Comparison of ENCODE assay signal across 8 mouse cellular contexts in the genomic region with DNA sequence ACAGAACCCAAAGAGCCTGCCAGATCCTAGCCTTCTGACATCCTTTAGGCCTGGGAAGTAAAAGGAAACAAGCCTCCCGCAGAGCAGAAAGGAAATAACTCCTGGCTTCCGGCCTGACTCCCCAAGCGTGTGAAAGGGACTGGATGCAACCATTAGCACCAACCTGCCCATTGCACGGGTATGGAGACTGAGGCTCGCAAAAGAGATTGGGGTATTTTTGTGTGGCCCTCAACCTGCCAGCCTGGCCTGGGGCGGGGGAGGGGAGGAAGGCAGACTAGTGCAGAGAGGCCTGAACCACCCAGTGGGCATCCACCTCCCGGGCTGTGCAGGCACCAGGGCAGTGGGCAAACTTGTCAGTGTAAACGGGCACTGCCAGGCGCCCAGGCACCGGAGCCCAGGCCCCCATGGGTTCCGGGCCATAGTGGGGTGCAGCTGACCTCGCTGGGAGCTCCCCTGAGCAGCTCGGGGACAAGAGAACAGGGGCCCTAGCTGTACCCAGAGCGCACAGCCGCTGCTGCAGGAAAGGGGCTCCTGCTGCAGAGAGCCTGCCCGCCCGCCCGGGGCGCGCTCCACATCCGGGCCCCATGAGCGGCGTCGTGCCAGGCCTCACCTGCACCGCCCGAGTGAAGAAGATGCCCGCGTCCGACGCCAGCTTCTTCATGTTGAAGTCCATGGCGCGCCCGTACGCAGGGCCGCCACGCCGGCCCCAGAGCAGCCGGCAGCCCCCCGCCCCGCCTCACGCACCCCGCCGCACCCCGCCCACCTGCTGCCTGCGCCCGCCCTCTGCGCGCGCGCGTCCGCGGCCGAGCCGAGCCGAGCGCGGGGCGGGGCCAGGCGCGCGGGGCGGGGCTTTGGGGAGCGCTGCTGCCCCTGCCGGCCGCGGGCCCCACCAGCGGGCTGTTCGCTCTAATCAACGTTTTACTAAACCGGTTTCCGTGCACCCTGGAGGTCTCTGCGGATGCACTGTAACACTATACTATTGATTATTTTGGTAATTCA. TPM values are rescaled to one million over a fixed set of nuclear protein-coding genes. Genes with fewer than 3 reads are reported as not detected.
DNase-seq lines count a peak whose midpoint lies in the region; ATAC-seq lines count a peak whose summit lies in the region.

A gene (minus strand): TSS at position 805 of the 999 bp plus-strand sequence.

- 3% methylated on average over 73 of the region's 73 CpGs for WGBS in embryonic facial prominence, embryonic 12.5 days
- 2% methylated on average over 55 of the region's 73 CpGs for WGBS in limb, embryonic 13.5 days
- 3% methylated on average over 72 of the region's 73 CpGs for WGBS in midbrain, embryonic 15.5 days

- H3K27ac ChIP-seq in embryonic facial prominence, embryonic 12.5 days, result peak within 1 kb of the TSS; percentile 65
- peak within 1 kb of the TSS; percentile 53; the same call in 1 of the 2 replicates for H3K27ac ChIP-seq in limb, embryonic 13.5 days
- peak within 1 kb of the TSS; percentile 83 for H3K27ac ChIP-seq in midbrain, embryonic 15.5 days

- H3K27me3 ChIP-seq in embryonic facial prominence, embryonic 12.5 days, result no peaks in the 10 kb centered on the region
- no peaks in the 10 kb centered on the region for H3K27me3 ChIP-seq in limb, embryonic 13.5 days
- no peaks in the 10 kb centered on the region for H3K27me3 ChIP-seq in midbrain, embryonic 15.5 days (replicated peaks)

- no peaks in the 10 kb centered on the region for H3K9me3 ChIP-seq in embryonic facial prominence, embryonic 12.5 days
- H3K9me3 ChIP-seq in limb, embryonic 13.5 days, result no peaks in the 10 kb centered on the region
- no peaks in the 10 kb centered on the region for H3K9me3 ChIP-seq in midbrain, embryonic 15.5 days

- H3K9ac ChIP-seq in embryonic facial prominence, embryonic 12.5 days, result peak within 1 kb of the TSS; percentile 87
- H3K9ac ChIP-seq in limb, embryonic 13.5 days, result peak within 1 kb of the TSS; percentile 89
- H3K9ac ChIP-seq in midbrain, embryonic 15.5 days, result peak within 1 kb of the TSS; percentile 89

- peak; percentile 72 for DNase-seq in 3134 (ENCODE audit: extremely low read depth, insufficient read length, low spot score)
- DNase-seq in adrenal gland, postnatal 36 days, result peak; percentile 89 to 97
- peak; percentile 99 for DNase-seq in heart, adult 11 months
- DNase-seq in kidney, adult 18-20 months, result peak; percentile 85
- peak; percentile 83 to 94 for DNase-seq in spleen, postnatal 10 days (ENCODE audit: low spot score in 2 of 2)

- peak within 1 kb of the TSS; percentile 79 for H3K4me3 ChIP-seq in embryonic facial prominence, embryonic 12.5 days
- H3K4me3 ChIP-seq in limb, embryonic 13.5 days, result peak within 1 kb of the TSS; percentile 75
- peak within 1 kb of the TSS; percentile 74 for H3K4me3 ChIP-seq in midbrain, embryonic 15.5 days

- peaks cover 23% of the 10 kb centered on the region for H3K4me1 ChIP-seq in embryonic facial prominence, embryonic 12.5 days
- H3K4me1 ChIP-seq in limb, embryonic 13.5 days, result peaks cover 23% of the 10 kb centered on the region
- peaks cover 26% of the 10 kb centered on the region for H3K4me1 ChIP-seq in midbrain, embryonic 15.5 days

- peak within 1 kb of the TSS; percentile 93 for H3K4me2 ChIP-seq in embryonic facial prominence, embryonic 12.5 days (replicated peaks)
- peak within 1 kb of the TSS; percentile 92 for H3K4me2 ChIP-seq in limb, embryonic 13.5 days (replicated peaks)
- H3K4me2 ChIP-seq in midbrain, embryonic 15.5 days, result peak within 1 kb of the TSS; percentile 84

- peaks cover 7% of the 10 kb centered on the region for H3K36me3 ChIP-seq in embryonic facial prominence, embryonic 12.5 days
- peaks cover 14% of the 10 kb centered on the region for H3K36me3 ChIP-seq in limb, embryonic 13.5 days
- peaks cover 3% of the 10 kb centered on the region; the same call in 1 of the 2 replicates for H3K36me3 ChIP-seq in midbrain, embryonic 15.5 days (replicated peaks)

- peak; percentile 62 for ATAC-seq in embryonic facial prominence, embryonic 12.5 days (ENCODE audit: insufficient number of reproducible peaks, insufficient read depth, low FRiP score, low TSS enrichment)
- ATAC-seq in limb, embryonic 13.5 days (ENCODE audit: low FRiP score, low read depth), result peak; percentile 62
- peak; percentile 80 for ATAC-seq in midbrain, embryonic 15.5 days (replicated peaks)

RNA-seq across cellular contexts. Expression of the gene that starts here (rescaled TPM):
- 10 to 100 TPM; 68.2 to 69.5 TPM for total RNA-seq in adrenal gland, postnatal 36 days (2021)
- 89.7 and 96.9 TPM in 2 replicates for polyA plus RNA-seq in embryonic facial prominence, embryonic 12.5 days (2016; fragmentation: Nextera tagmentation; extraction: Ambion mirVana)
- polyA plus RNA-seq in limb, embryonic 13.5 days (2015; fragmentation: Nextera tagmentation; extraction: Ambion mirVana), result 82.7 and 85.0 TPM in 2 replicates
- 214 and 219 TPM in 2 replicates for polyA plus RNA-seq in midbrain, embryonic 15.5 days (2015; fragmentation: Nextera tagmentation; extraction: Ambion mirVana)

Comparison
In these comparisons a context has a peak if more than half of its experiments do, and no peak if none do; other contexts are left out.
1. Peak in every context shown above with its lines: DNase-seq, ATAC-seq, H3K4me3 ChIP-seq and H3K27ac ChIP-seq.